Mouse (Mus musculus) bone marrow macrophage, adult 2 months (primary cell): ENCODE measurements at regions not wholly inside any gene's neighbourhood (a gene's known extent, or its start where the extent isn't known, plus 50 kb on each side); places are given as distances from the start of the nearest gene placed in this dataset.

Experiments used
- CTCF ChIP-seq: IDR thresholded peaks from 2 replicates; pipeline ENCODE4 v1.5.1; 2012; ENCODE audit warnings: low read depth, mild to moderate bottlenecking, low read length, moderate library complexity
- POLR2A ChIP-seq: IDR thresholded peaks from 2 replicates; pipeline ENCODE4 v1.6.1; 2012; ENCODE audit warnings: mild to moderate bottlenecking, low read depth, low read length, borderline replicate concordance

- TF ChIP-seq POLR2A (no peak), CTCF (no peak)
Observed at GRCm38 (mm10) chr10:124082756-124083155, 819.0 kb downstream of the Fam19a2 start.
